Mouse (Mus musculus) ES-E14 (cell line): ENCODE results near the gene Adamts5. TPM values are rescaled to one million over a fixed set of nuclear protein-coding genes. Genes with fewer than 3 reads are reported as not detected.

Source experiments
- DNase-seq: peaks from one replicate; pipeline ENCODE4 v3.0.0-alpha.2; 2013; ENCODE audit warnings: low read depth, low spot score
- H3K27ac ChIP-seq: 2 replicates; pipeline ENCODE4 v1.5.1; 2012; ENCODE audit warnings: low read depth, mild to moderate bottlenecking, low read length, moderate library complexity, mixed read lengths; ENCODE audit not compliant: poor library complexity, insufficient read depth, severe bottlenecking
- H3K36me3 ChIP-seq: 2 replicates; pipeline ENCODE4 v1.6.1; 2012; ENCODE audit warnings: mild to moderate bottlenecking, low read length, moderate library complexity, mixed read lengths; ENCODE audit not compliant: control insufficient read depth, poor library complexity, insufficient read depth, severe bottlenecking
- H3K4me1 ChIP-seq, 2 experiments: fragments of 150-350 bp in 1 of 2; sonication (generic) in 1 of 2; 2 replicates each; pipeline ENCODE4 v1.6.1; 2012; ENCODE audit warnings: low read length in 2 of 2, mild to moderate bottlenecking in 1 of 2, mixed read lengths in 1 of 2; ENCODE audit not compliant: control insufficient read depth in 2 of 2, insufficient read depth in 2 of 2, poor library complexity in 1 of 2
- H3K4me3 ChIP-seq, 2 experiments: fragments of 150-350 bp in 1 of 2; sonication (generic) in 1 of 2; 2 replicates each; pipeline ENCODE4 v1.5.1; 2012; ENCODE audit warnings: low read length in 2 of 2, low read depth in 1 of 2, mild to moderate bottlenecking in 1 of 2, mixed read lengths in 1 of 2; ENCODE audit not compliant: insufficient read depth in 1 of 2, poor library complexity in 1 of 2, severe bottlenecking in 1 of 2
- H3K9ac ChIP-seq: 2 replicates; pipeline ENCODE4 v1.6.1; 2012; ENCODE audit warnings: low read depth, mild to moderate bottlenecking, low read length, mixed read lengths; ENCODE audit not compliant: poor library complexity, insufficient read depth, severe bottlenecking
- H3K9me3 ChIP-seq: fragments of 150-350 bp; sonication (generic); 2 replicates; pipeline ENCODE4 v1.6.1; 2012; ENCODE audit warnings: low read depth, mild to moderate bottlenecking, low read length; ENCODE audit not compliant: control insufficient read depth, insufficient read depth
- CHD2 ChIP-seq: IDR thresholded peaks from 2 replicates; pipeline ENCODE4 v1.6.1; 2014; ENCODE audit warnings: mild to moderate bottlenecking, low read depth, low read length, inconsistent platforms
- HCFC1 ChIP-seq: IDR thresholded peaks from 2 replicates; pipeline ENCODE4 v1.6.1; 2012; ENCODE audit warnings: low read length, inconsistent platforms, borderline replicate concordance; ENCODE audit not compliant: insufficient read depth
- MAFK ChIP-seq: IDR thresholded peaks from 2 replicates; pipeline ENCODE4 v1.6.1; 2014; ENCODE audit warnings: mild to moderate bottlenecking, low read depth, low read length, inconsistent platforms; ENCODE audit not compliant: insufficient read depth
- ZC3H11A ChIP-seq: IDR thresholded peaks from 2 replicates; pipeline ENCODE4 v1.6.1; 2012; ENCODE audit warnings: low read depth, mild to moderate bottlenecking, inconsistent platforms, low read length, borderline replicate concordance
- ZNF384 ChIP-seq: IDR thresholded peaks from 2 replicates; pipeline ENCODE4 v1.6.1; 2012; ENCODE audit warnings: low read depth, low read length, inconsistent platforms
- in situ Hi-C, 2 experiments: fragments of 600-800 bp; cut with MboI; formaldehyde crosslinking; loops; one replicate each; pipeline ENCODE4 v1.15.1; 2025; ENCODE audit warnings: low sequenced_read_pairs in 2 of 2, inconsistent platforms in 1 of 2; ENCODE audit not compliant: unreplicated experiment in 2 of 2
- total RNA-seq: library from RNA; depleted of rRNA; stranded (reverse); fragments of 300-350 nt; gene quantifications from 2 replicates; pipeline ENCODE4 v1.2.3, GENCODE M21; 2012; rRNA removed

Adamts5 gene
- total RNA-seq, 1 experiment, result 1.9 TPM

GRCm38 (mm10) chr16:85807626-85808025, 94.0 kb downstream of the Adamts5 start:
- H3K9me3 ChIP-seq, result no peaks in the 10 kb centered on the region
- no peaks in the 10 kb centered on the region for H3K36me3 ChIP-seq
- in situ Hi-C loops, result loop anchor here (5.0 to 25.0 kb wide), 5 partner anchors 607 to 1440 kb away; no protein-coding TSS in a partner anchor
- 0 out of 4 replicates have a peak, but pooled peaks cover 0 to 1% of the 10 kb centered on the region in 2 experiments for H3K4me1 ChIP-seq
- H3K9ac ChIP-seq, result no peak overlapping the region
- no peak overlapping the region for H3K4me3 ChIP-seq
- DNase-seq, result peak; percentile 29
- H3K27ac ChIP-seq, result no peak overlapping the region
- TF ChIP-seq HCFC1, result no peak
- peak; percentile 75 for TF ChIP-seq CHD2
- TF ChIP-seq MAFK, result no peak
- peak; percentile 97 for TF ChIP-seq ZNF384
- TF ChIP-seq ZC3H11A, result peak; percentile 71

GRCm38 (mm10) chr16:85807072-85807471, 94.6 kb downstream of the Adamts5 start:
- H3K9ac ChIP-seq, result no peak overlapping the region
- H3K36me3 ChIP-seq, result no peaks in the 10 kb centered on the region
- in situ Hi-C loops, result loop anchor here (5.0 to 25.0 kb wide), 5 partner anchors 608 to 1440 kb away; no protein-coding TSS in a partner anchor
- no peak overlapping the region for H3K4me3 ChIP-seq
- TF ChIP-seq ZC3H11A (peak; percentile 79), MAFK (no peak), HCFC1 (no peak), CHD2 (no peak), ZNF384 (0 out of 2 replicates have a peak, but pooled peaks have one; percentile 58)
- H3K27ac ChIP-seq, result no peak overlapping the region
- peak; percentile 37 for DNase-seq
- H3K9me3 ChIP-seq, result no peaks in the 10 kb centered on the region
- H3K4me1 ChIP-seq, result peaks cover 0 to 1% of the 10 kb centered on the region in 2 experiments; a peak in 1 of 4 replicates

Other genes starting within 250 kb of the Adamts5 start
- 7.6 and 8.3 TPM in 2 replicates for gene Adamts1, start 98.7 kb downstream of the Adamts5 start, total RNA-seq